Mouse (Mus musculus) kidney, postnatal 0 days (tissue): ENCODE results near the gene Gm36176. TPM values are rescaled to one million over a fixed set of nuclear protein-coding genes. Genes with fewer than 3 reads are reported as not detected.

Experiments used
- ATAC-seq: fragments of 200-750 bp; cut with Nextera tagmentation; replicated peaks from 2 replicates; pipeline ENCODE4 v1.8.0; 2017; ENCODE audit warnings: low read depth, moderate number of reproducible peaks, moderate TSS enrichment, moderate library complexity; ENCODE audit not compliant: low FRiP score
- DNase-seq: peaks from one replicate; pipeline ENCODE4 v3.0.0-alpha.2; 2016; ENCODE audit warnings: low spot score
- H3K27ac ChIP-seq: fragments of 300-500 bp; sonication (generic); 2 replicates; pipeline ENCODE4 v1.5.1; 2014; ENCODE audit warnings: mild to moderate bottlenecking
- H3K27me3 ChIP-seq: fragments of 300-500 bp; sonication (generic); 2 replicates; pipeline ENCODE4 v1.6.1; 2014; ENCODE audit warnings: low read length, mixed read lengths; ENCODE audit not compliant: insufficient read depth
- H3K36me3 ChIP-seq: fragments of 300-500 bp; sonication (generic); 2 replicates; pipeline ENCODE4 v1.6.1; 2014; ENCODE audit warnings: low read length, mixed read lengths; ENCODE audit not compliant: insufficient read depth
- H3K4me1 ChIP-seq: fragments of 300-500 bp; sonication (generic); replicated peaks from 2 replicates; pipeline ENCODE4 v1.6.1; 2014; ENCODE audit warnings: antibody characterized with exemption, low read length, mixed read lengths; ENCODE audit not compliant: insufficient read depth
- H3K4me2 ChIP-seq: fragments of 300-500 bp; sonication (generic); 2 replicates; pipeline ENCODE4 v1.6.1; 2014; ENCODE audit warnings: mild to moderate bottlenecking, low read length, moderate library complexity, mixed read lengths
- H3K4me3 ChIP-seq: fragments of 300-500 bp; sonication (generic); replicated peaks from 2 replicates; pipeline ENCODE4 v1.5.1; 2014; ENCODE audit warnings: low read depth, low read length
- H3K9ac ChIP-seq: fragments of 300-500 bp; sonication (generic); 2 replicates; pipeline ENCODE4 v1.6.1; 2014; ENCODE audit warnings: low read depth, low read length
- H3K9me3 ChIP-seq: fragments of 300-500 bp; sonication (generic); replicated peaks from 2 replicates; pipeline ENCODE4 v1.6.1; 2016; ENCODE audit warnings: low read length, inconsistent platforms, mixed read lengths
- CTCF ChIP-seq: IDR thresholded peaks from 2 replicates; pipeline ENCODE4 v1.5.1; 2016; ENCODE audit warnings: antibody characterized with exemption, low read depth, mild to moderate bottlenecking, moderate library complexity
- WGBS: fragments of 180-500 bp; shearing (Covaris S2); extraction: QIAGEN DNeasy Blood & Tissue Kit; methylation state at CpG from one replicate; pipeline ENCODE4 v1.1.7; 2014; 5-methylcytosine and 5-hydroxymethylcytosine counted together
- polyA plus RNA-seq: library from polyadenylated mRNA; unstranded; fragments of >200 nt; fragmentation: Nextera tagmentation; extraction: Ambion mirVana; gene quantifications from 2 replicates; pipeline ENCODE4 v1.2.1, GENCODE M21; 2015

Gm36176 gene
- polyA plus RNA-seq, 1 experiment from 2014 or later: not detected

- ATAC-seq: no peak
- Histone ChIP-seq H3K4me1 (no peaks in the 10 kb centered on the region), H3K4me2 (no peak overlapping the region), H3K27ac (no peak overlapping the region), H3K27me3 (no peaks in the 10 kb centered on the region), H3K9me3 (no peaks in the 10 kb centered on the region), H3K9ac (no peak overlapping the region), H3K36me3 (no peaks in the 10 kb centered on the region), H3K4me3 (no peak overlapping the region)
- peak; percentile 23 for DNase-seq
- TF ChIP-seq CTCF: no peak
- WGBS: 6% methylated on average over 1 of the region's 1 CpGs
Observed at GRCm38 (mm10) chr10:77867546-77867945, 20.9 kb downstream of the Gm36176 start.

- H3K4me1 ChIP-seq: no peaks in the 10 kb centered on the region
- H3K27ac ChIP-seq: no peak overlapping the region
- no peak for TF ChIP-seq CTCF
- ATAC-seq: no peak
- H3K9ac ChIP-seq: no peak overlapping the region
- H3K4me3 ChIP-seq: no peak overlapping the region
- no peak for DNase-seq
- WGBS: 87% methylated on average over 7 of the region's 7 CpGs
- no peak overlapping the region for H3K4me2 ChIP-seq
- no peaks in the 10 kb centered on the region for H3K36me3 ChIP-seq
- no peaks in the 10 kb centered on the region for H3K27me3 ChIP-seq
- H3K9me3 ChIP-seq: no peaks in the 10 kb centered on the region
Observed at GRCm38 (mm10) chr10:77869651-77870050, 23.0 kb downstream of the Gm36176 start.

GRCm38 (mm10) chr10:77878985-77879384 is 32.4 kb downstream of the Gm36176 start:
- WGBS: 62% methylated on average over 6 of the region's 6 CpGs
- H3K4me1 ChIP-seq: no peaks in the 10 kb centered on the region
- no peak overlapping the region for H3K9ac ChIP-seq
- H3K27ac ChIP-seq: no peak overlapping the region
- H3K9me3 ChIP-seq: no peaks in the 10 kb centered on the region
- H3K4me3 ChIP-seq: no peak overlapping the region
- H3K4me2 ChIP-seq: no peak overlapping the region
- TF ChIP-seq CTCF: peak; percentile 55
- no peaks in the 10 kb centered on the region for H3K36me3 ChIP-seq
- no peaks in the 10 kb centered on the region for H3K27me3 ChIP-seq
- ATAC-seq (no peak), DNase-seq (no peak)

GRCm38 (mm10) chr10:77880305-77880704 is 33.7 kb downstream of the Gm36176 start:
- Histone ChIP-seq H3K4me3 (no peak overlapping the region), H3K4me1 (no peaks in the 10 kb centered on the region), H3K27me3 (no peaks in the 10 kb centered on the region), H3K9me3 (no peaks in the 10 kb centered on the region), H3K27ac (no peak overlapping the region), H3K4me2 (no peak overlapping the region), H3K36me3 (no peaks in the 10 kb centered on the region), H3K9ac (no peak overlapping the region)
- no peak for TF ChIP-seq CTCF
- DNase-seq (no peak), ATAC-seq (no peak)
- WGBS: 76% methylated on average over 3 of the region's 3 CpGs

GRCm38 (mm10) chr10:77882553-77882952 is 36.0 kb downstream of the Gm36176 start:
- H3K27me3 ChIP-seq: no peaks in the 10 kb centered on the region
- H3K36me3 ChIP-seq: no peaks in the 10 kb centered on the region
- TF ChIP-seq CTCF: 0 out of 2 replicates have a peak, but pooled peaks have one; percentile 18
- ATAC-seq (no peak), DNase-seq (no peak)
- no peak overlapping the region for H3K4me2 ChIP-seq
- H3K27ac ChIP-seq: no peak overlapping the region
- no peak overlapping the region for H3K4me3 ChIP-seq
- 87% methylated on average over 5 of the region's 5 CpGs for WGBS
- H3K9ac ChIP-seq: no peak overlapping the region
- H3K4me1 ChIP-seq: no peaks in the 10 kb centered on the region
- H3K9me3 ChIP-seq: no peaks in the 10 kb centered on the region

- no peaks in the 10 kb centered on the region for H3K27me3 ChIP-seq
- WGBS: 49% methylated on average over 12 of the region's 12 CpGs
- ATAC-seq (no peak), DNase-seq (peak; percentile 37)
- no peak overlapping the region for H3K4me2 ChIP-seq
- H3K9me3 ChIP-seq: no peaks in the 10 kb centered on the region
- H3K4me1 ChIP-seq: no peaks in the 10 kb centered on the region
- TF ChIP-seq CTCF: peak; percentile 41; the same call in 1 of the 2 replicates
- no peak overlapping the region for H3K4me3 ChIP-seq
- no peak overlapping the region for H3K9ac ChIP-seq
- no peak overlapping the region for H3K27ac ChIP-seq
- H3K36me3 ChIP-seq: no peaks in the 10 kb centered on the region
Observed at GRCm38 (mm10) chr10:77886007-77886747, 39.6 kb downstream of the Gm36176 start.
